Mouse (Mus musculus) ES-E14 (cell line): ENCODE measurements around the gene Dennd5a.

Experiments used
- HCFC1 ChIP-seq: IDR thresholded peaks from 2 replicates; pipeline ENCODE4 v1.6.1; 2012; ENCODE audit warnings: low read length, inconsistent platforms, borderline replicate concordance; ENCODE audit not compliant: insufficient read depth
- ZNF384 ChIP-seq: IDR thresholded peaks from 2 replicates; pipeline ENCODE4 v1.6.1; 2012; ENCODE audit warnings: low read depth, low read length, inconsistent platforms

- no peak for TF ChIP-seq HCFC1
- no peak for TF ChIP-seq ZNF384
Observed at GRCm38 (mm10) chr7:109967805-109968579, 7.7 kb upstream of the Dennd5a start.
